Mouse (Mus musculus) olfactory bulb, adult 2 months (tissue): ENCODE results near the gene Klf4. TPM values are rescaled to one million over a fixed set of nuclear protein-coding genes. Genes with fewer than 3 reads are reported as not detected.

Source experiments
- H3K27ac ChIP-seq: fragments of 200-500 bp; 2 replicates; pipeline ENCODE4 v1.5.1; 2012; ENCODE audit warnings: low read depth, low read length; ENCODE audit not compliant: insufficient read depth
- H3K4me1 ChIP-seq: fragments of 200-500 bp; 2 replicates; pipeline ENCODE4 v1.6.1; 2012; ENCODE audit warnings: low read length; ENCODE audit not compliant: control insufficient read depth, insufficient read depth
- H3K4me3 ChIP-seq: fragments of 200-500 bp; 2 replicates; pipeline ENCODE4 v1.5.1; 2012; ENCODE audit warnings: mild to moderate bottlenecking, low read depth, low read length, moderate library complexity; ENCODE audit not compliant: insufficient read depth
- CTCF ChIP-seq: fragments of 200-500 bp; IDR thresholded peaks from 2 replicates; pipeline ENCODE4 v1.5.1; 2012; ENCODE audit warnings: low read depth, mild to moderate bottlenecking, low read length, moderate library complexity; ENCODE audit not compliant: insufficient read depth
- POLR2A ChIP-seq: fragments of 200-500 bp; IDR thresholded peaks from 2 replicates; pipeline ENCODE4 v1.6.1; 2012; ENCODE audit warnings: mild to moderate bottlenecking, low read depth, low read length, moderate library complexity; ENCODE audit not compliant: insufficient read depth
- WGBS: fragments of 180-500 bp; shearing (Covaris S2); methylation state at CpG from one replicate; pipeline ENCODE4 v1.1.7; 2018; 5-methylcytosine and 5-hydroxymethylcytosine counted together
- polyA plus RNA-seq: library from polyadenylated mRNA; stranded (reverse); fragments of >200 nt; gene quantifications from 2 replicates; pipeline ENCODE4 v1.2.4, GENCODE M21; 2012; ENCODE audit warnings: low replicate concordance; ENCODE audit not compliant: missing spikeins, insufficient read depth, insufficient read length

Gene Klf4
- polyA plus RNA-seq, 1 experiment, result not detected

- WGBS, result 82% methylated on average over 4 of the region's 4 CpGs
- TF ChIP-seq CTCF, result no peak
- no peak for TF ChIP-seq POLR2A
- Histone ChIP-seq H3K27ac (no peak overlapping the region), H3K4me1 (peaks cover 22% of the 10 kb centered on the region), H3K4me3 (no peak overlapping the region)
Measured at GRCm38 (mm10) chr4:55528404-55528803, 3.9 kb downstream of the Klf4 start.

- 87% methylated on average over 12 of the region's 12 CpGs for WGBS
- no peak overlapping the region for H3K27ac ChIP-seq
- no peak overlapping the region for H3K4me3 ChIP-seq
- peaks cover 22% of the 10 kb centered on the region for H3K4me1 ChIP-seq
- TF ChIP-seq CTCF (no peak), POLR2A (no peak)
Measured at GRCm38 (mm10) chr4:55527931-55528330, 4.3 kb downstream of the Klf4 start.

- TF ChIP-seq CTCF, result no peak
- TF ChIP-seq POLR2A, result no peak
- 73% methylated on average over 5 of the region's 5 CpGs for WGBS
Measured at GRCm38 (mm10) chr4:55526247-55527115, 5.8 kb downstream of the Klf4 start.

GRCm38 (mm10) chr4:55523921-55524320 lies 8.3 kb downstream of the Klf4 start:
- TF ChIP-seq POLR2A (no peak), CTCF (no peak)
- Histone ChIP-seq H3K4me1 (no peaks in the 10 kb centered on the region), H3K4me3 (no peak overlapping the region), H3K27ac (no peak overlapping the region)
- 85% methylated on average over 4 of the region's 4 CpGs for WGBS

More at GRCm38 (mm10) chr4:55526247-55527115, 5.8 kb downstream of the Klf4 start:
- no peak overlapping the region for H3K27ac ChIP-seq
- H3K4me1 ChIP-seq, result peaks cover 17% of the 10 kb centered on the region
- H3K4me3 ChIP-seq, result no peak overlapping the region

DNA sequence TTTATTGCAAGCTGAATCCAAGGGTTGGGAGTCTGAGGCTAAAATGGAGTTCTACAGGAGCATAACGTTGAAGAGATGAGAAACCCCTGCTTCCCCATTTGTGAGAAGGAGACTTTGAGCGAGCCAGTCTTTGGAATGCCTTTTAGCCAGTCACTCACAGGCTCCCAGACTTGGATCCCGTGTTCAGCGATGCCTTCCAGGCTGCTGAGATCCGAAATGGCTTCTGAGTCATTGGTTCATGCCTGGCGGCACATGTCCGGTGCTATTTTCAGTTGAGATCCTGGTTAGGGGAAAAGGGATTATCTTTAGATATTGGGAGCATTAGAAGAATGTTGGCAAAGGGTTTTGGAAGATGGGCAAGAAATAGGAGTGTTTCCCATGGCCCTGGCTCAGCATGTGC lies 14.8 kb downstream of the Klf4 start:
- no peak overlapping the region for H3K4me3 ChIP-seq
- 74% methylated on average over 7 of the region's 7 CpGs for WGBS
- H3K27ac ChIP-seq, result no peak overlapping the region
- TF ChIP-seq POLR2A (no peak), CTCF (no peak)
- H3K4me1 ChIP-seq, result peaks cover 5% of the 10 kb centered on the region; the same call in 1 of the 2 replicates

GRCm38 (mm10) chr4:55516048-55516447 lies 16.2 kb downstream of the Klf4 start:
- no peak overlapping the region for H3K4me3 ChIP-seq
- no peak overlapping the region for H3K27ac ChIP-seq
- 96% methylated on average over 8 of the region's 8 CpGs for WGBS
- TF ChIP-seq CTCF (no peak), POLR2A (no peak)
- H3K4me1 ChIP-seq, result peaks cover 5% of the 10 kb centered on the region; the same call in 1 of the 2 replicates

GRCm38 (mm10) chr4:55514733-55515176 lies 17.5 kb downstream of the Klf4 start:
- Histone ChIP-seq H3K4me3 (peak overlapping the region; percentile 61), H3K27ac (no peak overlapping the region), H3K4me1 (peaks cover 5% of the 10 kb centered on the region; the same call in 1 of the 2 replicates)
- WGBS, result under 1% methylated on average over 39 of the region's 39 CpGs
- TF ChIP-seq POLR2A (peak; percentile 74), CTCF (peak; percentile 68)

GRCm38 (mm10) chr4:55513615-55514279 lies 18.5 kb downstream of the Klf4 start:
- TF ChIP-seq POLR2A, result no peak
- no peak for TF ChIP-seq CTCF
- H3K4me3 ChIP-seq, result no peak overlapping the region
- WGBS, result 87% methylated on average over 7 of the region's 7 CpGs

GRCm38 (mm10) chr4:55511389-55511788 lies 20.9 kb downstream of the Klf4 start:
- 90% methylated on average over 2 of the region's 2 CpGs for WGBS
- TF ChIP-seq POLR2A (no peak), CTCF (no peak)
- H3K4me3 ChIP-seq, result no peak overlapping the region

More at GRCm38 (mm10) chr4:55513615-55514279, 18.5 kb downstream of the Klf4 start:
- H3K27ac ChIP-seq, result no peak overlapping the region
- peaks cover 5% of the 10 kb centered on the region; the same call in 1 of the 2 replicates for H3K4me1 ChIP-seq

More at GRCm38 (mm10) chr4:55511389-55511788, 20.9 kb downstream of the Klf4 start:
- peaks cover 5% of the 10 kb centered on the region; the same call in 1 of the 2 replicates for H3K4me1 ChIP-seq
- no peak overlapping the region for H3K27ac ChIP-seq
